18 mouse cellular contexts compared by ENCODE assay signal in genomic region chr8:110183748-110184147, GRCm38 (mm10). TPM values are rescaled to one million over a fixed set of nuclear protein-coding genes. Genes with fewer than 3 reads are reported as not detected.
DNase-seq lines count a peak whose midpoint lies in the region; ATAC-seq and TF ChIP-seq lines count a peak whose summit lies in the region.
"Had no signal": no experiment of that assay in that cellular context is flagged by ENCODE, and none has a peak within 500 bp of the region (broad histone marks: within the 10 kb centered on the region; RNA-seq: fewer than 3 reads in every experiment).

No protein-coding gene starts in this region.

- WGBS in hindbrain, postnatal 0 days = 27% methylated on average over 11 of the region's 11 CpGs
- 18% methylated on average over 11 of the region's 11 CpGs for WGBS in hindbrain, embryonic 14.5 days
- 28% methylated on average over 11 of the region's 11 CpGs for WGBS in liver, embryonic 12.5 days (ENCODE audit: insufficient replicate concordance)

- no peak for TF ChIP-seq POLR2A in CH12.LX (IDR thresholded peaks at IDR 0.05; ENCODE audit: low read depth, low read length)

- no peaks in the 10 kb centered on the region for H3K36me3 ChIP-seq in hindbrain, postnatal 0 days (ENCODE audit: insufficient read depth, low read length)
- no peaks in the 10 kb centered on the region for H3K36me3 ChIP-seq in hindbrain, embryonic 14.5 days (replicated peaks; ENCODE audit: control insufficient read depth, insufficient read depth)
- H3K36me3 ChIP-seq in CH12.LX (replicated peaks in 1 of 2; ENCODE audit: control insufficient read depth in 1 of 2, insufficient read depth in 1 of 2, low read length in 1 of 2) = no peaks in the 10 kb centered on the region
- no peaks in the 10 kb centered on the region for H3K36me3 ChIP-seq in liver, embryonic 12.5 days
- H3K36me3 ChIP-seq: hindbrain, embryonic 15.5 days; neural tube, embryonic 12.5 days had no signal

- no peaks in the 10 kb centered on the region for H3K9me3 ChIP-seq in hindbrain, postnatal 0 days (ENCODE audit: low read length)
- no peaks in the 10 kb centered on the region for H3K9me3 ChIP-seq in hindbrain, embryonic 14.5 days (ENCODE audit: control insufficient read depth, low read length)
- H3K9me3 ChIP-seq in CH12.LX (replicated peaks; ENCODE audit: low read length) = no peaks in the 10 kb centered on the region
- H3K9me3 ChIP-seq in liver, embryonic 12.5 days (replicated peaks) = no peaks in the 10 kb centered on the region
- H3K9me3 ChIP-seq: hindbrain, embryonic 15.5 days; neural tube, embryonic 12.5 days had no signal

- TF ChIP-seq EP300 in CH12.LX (IDR thresholded peaks at IDR 0.05; ENCODE audit: low read length) = no peak

- peaks cover 16% of the 10 kb centered on the region; the same call in 1 of the 2 replicates for H3K4me1 ChIP-seq in hindbrain, postnatal 0 days (ENCODE audit: insufficient read depth, low read length)
- peaks cover 6% of the 10 kb centered on the region; the same call in 1 of the 2 replicates for H3K4me1 ChIP-seq in hindbrain, embryonic 14.5 days (replicated peaks; ENCODE audit: control insufficient read depth, insufficient read depth, low read length)
- H3K4me1 ChIP-seq in CH12.LX (ENCODE audit: control insufficient read depth in 1 of 2, insufficient read depth in 2 of 2) = peaks cover 10 to 26% of the 10 kb centered on the region in 2 experiments
- H3K4me1 ChIP-seq in liver, embryonic 12.5 days = no peaks in the 10 kb centered on the region
- H3K4me1 ChIP-seq: neural tube, embryonic 12.5 days had no signal

- peak overlapping the region; percentile 59 for H3K27ac ChIP-seq in hindbrain, postnatal 0 days
- H3K27ac ChIP-seq in hindbrain, embryonic 14.5 days = no peak overlapping the region
- no peak overlapping the region for H3K27ac ChIP-seq in CH12.LX (ENCODE audit: insufficient read depth, low read depth)
- H3K27ac ChIP-seq in liver, embryonic 12.5 days = no peak overlapping the region
- H3K27ac ChIP-seq: left cerebral cortex, adult 2 months; neural tube, embryonic 12.5 days had no signal

- no peak for TF ChIP-seq RAD21 in CH12.LX (IDR thresholded peaks at IDR 0.05; ENCODE audit: low read depth, low read length)

- H3K4me3 ChIP-seq in hindbrain, postnatal 0 days (ENCODE audit: low read length) = no peak overlapping the region
- no peak overlapping the region for H3K4me3 ChIP-seq in hindbrain, embryonic 14.5 days (replicated peaks; ENCODE audit: low read length)
- H3K4me3 ChIP-seq in CH12.LX (replicated peaks in 1 of 3; ENCODE audit: low read depth in 2 of 3, low read length in 2 of 3, poor library complexity in 1 of 3) = no peak overlapping the region
- no peak overlapping the region for H3K4me3 ChIP-seq in liver, embryonic 12.5 days
- H3K4me3 ChIP-seq: hindbrain, embryonic 15.5 days; left cerebral cortex, adult 2 months; neural tube, embryonic 12.5 days had no signal

- TF ChIP-seq CTCF in hindbrain, postnatal 0 days (IDR thresholded peaks at IDR 0.05; ENCODE audit: low read depth) = no peak
- no peak for TF ChIP-seq CTCF in CH12.LX (conservative IDR thresholded peaks at IDR 0.05 in 1 of 2, IDR thresholded peaks at IDR 0.05 in 1 of 2; ENCODE audit: low read depth in 2 of 2, low read length in 2 of 2)

- H3K9ac ChIP-seq in hindbrain, postnatal 0 days (replicated peaks; ENCODE audit: low read length) = no peak overlapping the region
- no peak overlapping the region for H3K9ac ChIP-seq in hindbrain, embryonic 14.5 days
- no peak overlapping the region for H3K9ac ChIP-seq in CH12.LX (ENCODE audit: insufficient read depth, low read depth)
- no peak overlapping the region for H3K9ac ChIP-seq in liver, embryonic 12.5 days
- H3K9ac ChIP-seq: hindbrain, embryonic 15.5 days; neural tube, embryonic 12.5 days had no signal

- peak; percentile 37; the same call in 1 of the 2 replicates for ATAC-seq in hindbrain, postnatal 0 days
- no peak for ATAC-seq in hindbrain, embryonic 14.5 days (ENCODE audit: low FRiP score)
- 0 out of 2 replicates have a peak, but pooled peaks have one; percentile 46 for ATAC-seq in erythroid progenitor cell, adult 5-6 weeks (replicated peaks; ENCODE audit: low FRiP score, poor library complexity, severe bottlenecking)
- no peak for ATAC-seq in liver, embryonic 12.5 days
- ATAC-seq: forebrain, embryonic 16.5 days had no signal

- dilution Hi-C loops in CH12.LX (cut with MboI; ENCODE audit: extremely low pct_ligation_motif_present, extremely low pct_unique_long_range_greater_than_20kb, low sequenced_read_pairs) = no loop called here

- no peak overlapping the region for H3K4me2 ChIP-seq in hindbrain, postnatal 0 days (ENCODE audit: low read depth, low read length)
- H3K4me2 ChIP-seq in hindbrain, embryonic 14.5 days (replicated peaks) = no peak overlapping the region
- H3K4me2 ChIP-seq in CH12.LX (ENCODE audit: insufficient read depth, low read depth, poor library complexity, severe bottlenecking) = no peak overlapping the region
- no peak overlapping the region for H3K4me2 ChIP-seq in liver, embryonic 12.5 days
- H3K4me2 ChIP-seq: hindbrain, embryonic 15.5 days; neural tube, embryonic 12.5 days had no signal

- H3K79me2 ChIP-seq in CH12.LX (replicated peaks; ENCODE audit: control insufficient read depth, extremely low read depth, insufficient read depth, poor library complexity, severe bottlenecking) = no peaks in the 10 kb centered on the region

- in situ Hi-C loops in CH12.LX (cut with MboI; ENCODE audit: low pct_ligation_motif_present, low pct_unique_long_range_greater_than_20kb, low sequenced_read_pairs) = no loop called here

- H3K27me3 ChIP-seq in hindbrain, postnatal 0 days (ENCODE audit: insufficient read depth, low read length) = no peaks in the 10 kb centered on the region
- H3K27me3 ChIP-seq in hindbrain, embryonic 14.5 days (ENCODE audit: control insufficient read depth, insufficient read depth, low read length) = no peaks in the 10 kb centered on the region
- H3K27me3 ChIP-seq in CH12.LX (replicated peaks) = no peaks in the 10 kb centered on the region
- H3K27me3 ChIP-seq in liver, embryonic 12.5 days (replicated peaks) = no peaks in the 10 kb centered on the region
- H3K27me3 ChIP-seq: hindbrain, embryonic 15.5 days; neural tube, embryonic 12.5 days had no signal

- no peak for DNase-seq in hindbrain, postnatal 0 days (ENCODE audit: low spot score)
- no peak for DNase-seq in hindbrain, embryonic 14.5 days (ENCODE audit: low spot score)
- DNase-seq in 3T3-L1 (ENCODE audit: low read depth, low spot score) (peak; percentile 5), CH12.LX (ENCODE audit: extremely low read depth) (peak; percentile 18)
- DNase-seq in lung, adult 18-20 months = no peak
- DNase-seq in urinary bladder, adult 2 months (ENCODE audit: low spot score) = no peak
- DNase-seq: adrenal gland, postnatal 25 days; cerebellum, adult 9-11 months; gastrocnemius, postnatal 14 days; thymus, postnatal 25 days had no signal

TF ChIP-seq in CH12.LX, 34 proteins besides CTCF, POLR2A, EP300 and RAD21:
- TF ChIP-seq ZC3H11A (IDR thresholded peaks at IDR 0.05; ENCODE audit: low read depth, low read length) (no peak), MAX (IDR thresholded peaks at IDR 0.05; ENCODE audit: low read length) (no peak), MAZ (IDR thresholded peaks at IDR 0.05; ENCODE audit: low read depth, low read length) (no peak), ZNF384 (IDR thresholded peaks at IDR 0.05; ENCODE audit: low read depth, low read length) (no peak), RCOR1 (conservative IDR thresholded peaks at IDR 0.05; ENCODE audit: low read depth, low read length) (no peak), ELF1 (IDR thresholded peaks at IDR 0.05; ENCODE audit: low read depth, low read length) (no peak), CHD1 (IDR thresholded peaks at IDR 0.05; ENCODE audit: low read depth, low read length) (no peak), ETS1 (conservative IDR thresholded peaks at IDR 0.05; ENCODE audit: low read depth, low read length) (no peak), JUN (IDR thresholded peaks at IDR 0.05; ENCODE audit: insufficient read depth, low read depth, low read length) (no peak), IRF4 (IDR thresholded peaks at IDR 0.05; ENCODE audit: low read depth, low read length) (no peak), MYC (IDR thresholded peaks at IDR 0.05; ENCODE audit: low read depth, low read length) (no peak), USF2 (conservative IDR thresholded peaks at IDR 0.05; ENCODE audit: low read depth, low read length) (no peak)

RNA-seq across cellular contexts. Expression of gene Calb2, which starts 15.7 kb away (rescaled TPM):
- 50.8 and 66.2 TPM in 2 replicates for total RNA-seq in hindbrain, postnatal 0 days (2014; rRNA removed)
- polyA plus RNA-seq in hindbrain, postnatal 0 days (2015; fragmentation: Nextera tagmentation; extraction: Ambion mirVana) = 166 and 168 TPM in 2 replicates
- polyA plus RNA-seq in hindbrain, embryonic 14.5 days (2014; fragmentation: Nextera tagmentation; extraction: Ambion mirVana) = 78.4 and 102 TPM in 2 replicates
- total RNA-seq in CH12.LX (2012; rRNA removed) (not detected in 2 replicates), CH12.LX (2014; rRNA removed) (not detected in 2 replicates)
- polyA plus RNA-seq in CH12.LX (2012; ENCODE audit: insufficient read length, low read depth) = not detected in 2 replicates
- not detected in 2 replicates for total RNA-seq in erythroid progenitor cell, adult 5-6 weeks (2015; ENCODE audit: low replicate concordance)
- total RNA-seq in erythroid progenitor cell, adult 5-6 weeks (2017; ENCODE audit: low replicate concordance) = not detected in 2 replicates
- 0.08 TPM in 1 of 2 replicates, not detected in the other for polyA plus RNA-seq in liver, embryonic 12.5 days (2016; fragmentation: Nextera tagmentation; extraction: Ambion mirVana)
- polyA plus RNA-seq in urinary bladder, adult 2 months (2012; rRNA removed) = 0.07 and 0.11 TPM in 2 replicates
- total RNA-seq: megakaryocyte-erythroid progenitor cell, adult 5-6 weeks had no signal
- polyA plus RNA-seq: stomach, embryonic 14.5 days had no signal

RNA-seq across cellular contexts. Expression of gene Cmtr2, which starts 31.7 kb away (rescaled TPM):
- 13.9 and 15.0 TPM in 2 replicates for total RNA-seq in hindbrain, postnatal 0 days (2014; rRNA removed)
- 5.6 and 6.2 TPM in 2 replicates for polyA plus RNA-seq in hindbrain, postnatal 0 days (2015; fragmentation: Nextera tagmentation; extraction: Ambion mirVana)
- 10.8 and 12.3 TPM in 2 replicates for polyA plus RNA-seq in hindbrain, embryonic 14.5 days (2014; fragmentation: Nextera tagmentation; extraction: Ambion mirVana)
- total RNA-seq in CH12.LX (2012; rRNA removed) (12.8 and 14.8 TPM in 2 replicates), CH12.LX (2014; rRNA removed) (21.9 and 24.2 TPM in 2 replicates)
- polyA plus RNA-seq in CH12.LX (2012; ENCODE audit: insufficient read length, low read depth) = 8.7 and 8.8 TPM in 2 replicates
- 0.42 and 0.72 TPM in 2 replicates for total RNA-seq in erythroid progenitor cell, adult 5-6 weeks (2015; ENCODE audit: low replicate concordance)
- total RNA-seq in erythroid progenitor cell, adult 5-6 weeks (2017; ENCODE audit: low replicate concordance) = 0.90 TPM in 1 of 2 replicates, not detected in the other
- 5.7 and 5.8 TPM in 2 replicates for polyA plus RNA-seq in liver, embryonic 12.5 days (2016; fragmentation: Nextera tagmentation; extraction: Ambion mirVana)
- polyA plus RNA-seq in urinary bladder, adult 2 months (2012; rRNA removed) = 5.2 and 5.5 TPM in 2 replicates

Comparison
In these comparisons a context has a peak if more than half of its experiments do, and no peak if none do; other contexts are left out.
1. ATAC-seq: peak in hindbrain, postnatal 0 days (single experiment) and erythroid progenitor cell, adult 5-6 weeks (single experiment); none in hindbrain, embryonic 14.5 days (single experiment) and liver, embryonic 12.5 days (single experiment).
2. DNase-seq: peak in 3T3-L1 (single experiment) and CH12.LX (single experiment); none in hindbrain, postnatal 0 days (single experiment), hindbrain, embryonic 14.5 days (single experiment), lung, adult 18-20 months (0 of 2) and urinary bladder, adult 2 months (single experiment).
3. RNA of gene Calb2, which starts 15.7 kb away (polyA plus RNA-seq): 166 to 168 TPM in hindbrain, postnatal 0 days and 78.4 to 102 TPM in hindbrain, embryonic 14.5 days; 0.07 to 0.11 TPM in urinary bladder, adult 2 months, not detected in CH12.LX and 0.08 TPM in liver, embryonic 12.5 days; every median in the first group is over 10 times any median in the second.